Mouse (Mus musculus): ENCODE results near the gene B3galt5. TPM values are rescaled to one million over a fixed set of nuclear protein-coding genes. Genes with fewer than 3 reads are reported as not detected.
A peak's percentile ranks its signal among the peaks of the same experiment; 100 is the strongest.
"Not testable (repeated sequence)": the region's sequence is repeated elsewhere in the genome, so short reads cannot be mapped to it uniquely, and the experiment has no call there.

The B3galt5 gene
- polyA plus RNA-seq, 1 experiment: 15.3 TPM

DNA sequence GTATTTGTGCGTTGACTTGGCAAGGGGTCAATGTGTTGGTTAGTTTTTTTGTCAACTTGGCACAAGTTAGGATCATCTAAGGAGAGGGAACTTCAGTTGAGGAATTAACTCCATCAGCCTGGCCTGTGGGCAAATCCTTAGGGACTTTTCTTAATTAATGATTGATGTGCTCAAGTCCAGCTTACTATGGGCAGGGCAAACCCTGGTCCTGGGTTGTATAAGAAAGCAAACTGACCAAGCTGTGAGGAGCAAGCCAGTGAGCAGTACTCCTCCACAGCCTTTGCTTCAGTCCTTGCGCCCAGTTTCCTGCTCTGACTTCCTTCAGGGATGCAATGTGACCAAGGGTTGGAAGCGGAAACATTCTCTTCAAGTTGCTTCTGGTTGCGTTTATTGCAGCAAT, 87.6 kb downstream of the B3galt5 start:
- Histone ChIP-seq H3K27ac (ENCODE audit: insufficient read depth, low read length) (no peak overlapping the region), H3K4me3 (ENCODE audit: insufficient read depth, low read length) (no peak overlapping the region), H3K4me1 (ENCODE audit: control insufficient read depth, insufficient read depth, low read length) (no peaks in the 10 kb centered on the region; the same call in 1 of the 2 replicates)
- TF ChIP-seq POLR2A (IDR thresholded peaks at IDR 0.05; ENCODE audit: extremely low read depth, insufficient read depth, low read length): no peak
- TF ChIP-seq CTCF (IDR thresholded peaks at IDR 0.05; ENCODE audit: extremely low read depth, insufficient read depth, low read length): no peak

DNA sequence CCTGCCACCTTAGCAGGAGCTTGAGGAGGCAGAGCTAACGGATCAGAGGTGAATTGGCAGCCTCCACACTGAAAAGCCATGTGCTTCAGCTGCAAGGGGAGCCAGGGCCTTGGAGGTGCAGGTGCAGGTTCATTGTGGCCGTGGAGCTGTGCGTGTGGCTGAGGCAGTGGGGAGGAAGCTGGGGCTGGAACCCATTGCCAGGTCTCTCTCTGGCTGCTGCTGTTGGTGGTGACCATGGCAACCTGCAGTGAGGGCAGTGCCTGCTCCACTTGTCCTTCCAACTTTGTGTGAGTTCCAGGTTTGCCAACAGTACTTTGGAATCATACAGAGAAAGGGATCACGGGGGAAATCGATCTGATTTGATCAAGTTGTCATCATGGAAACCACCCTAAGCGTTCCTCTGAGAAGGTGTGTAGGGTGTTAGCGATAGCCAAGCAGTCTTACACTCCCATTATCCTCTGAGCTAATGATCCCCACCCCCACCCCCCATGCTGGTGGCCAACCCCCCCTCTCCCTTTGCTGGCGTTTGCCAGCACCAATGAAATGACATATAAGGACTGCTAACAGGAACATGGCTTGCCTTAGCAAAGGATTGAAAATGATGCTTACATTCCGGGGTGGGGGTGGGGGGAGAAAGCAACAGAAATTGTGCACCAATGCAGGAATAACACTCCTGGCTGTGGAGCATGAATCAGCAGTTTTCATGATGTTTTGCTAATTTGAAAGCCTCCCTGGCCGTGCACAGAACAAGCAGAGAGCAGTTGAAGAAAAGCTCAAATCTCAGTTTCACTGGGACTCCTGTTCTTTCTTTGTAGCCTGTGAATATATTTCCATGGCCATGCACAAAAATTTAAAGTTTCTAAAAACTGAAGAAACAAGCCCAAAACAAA, 90.8 kb downstream of the B3galt5 start:
- Histone ChIP-seq H3K27ac (ENCODE audit: insufficient read depth, low read length) (no peak overlapping the region), H3K4me1 (ENCODE audit: control insufficient read depth, insufficient read depth, low read length) (no peaks in the 10 kb centered on the region; the same call in 1 of the 2 replicates), H3K4me3 (ENCODE audit: insufficient read depth, low read length) (no peak overlapping the region)
- TF ChIP-seq CTCF (IDR thresholded peaks at IDR 0.05; ENCODE audit: extremely low read depth, insufficient read depth, low read length) (no peak), POLR2A (IDR thresholded peaks at IDR 0.05; ENCODE audit: extremely low read depth, insufficient read depth, low read length) (no peak)

DNA sequence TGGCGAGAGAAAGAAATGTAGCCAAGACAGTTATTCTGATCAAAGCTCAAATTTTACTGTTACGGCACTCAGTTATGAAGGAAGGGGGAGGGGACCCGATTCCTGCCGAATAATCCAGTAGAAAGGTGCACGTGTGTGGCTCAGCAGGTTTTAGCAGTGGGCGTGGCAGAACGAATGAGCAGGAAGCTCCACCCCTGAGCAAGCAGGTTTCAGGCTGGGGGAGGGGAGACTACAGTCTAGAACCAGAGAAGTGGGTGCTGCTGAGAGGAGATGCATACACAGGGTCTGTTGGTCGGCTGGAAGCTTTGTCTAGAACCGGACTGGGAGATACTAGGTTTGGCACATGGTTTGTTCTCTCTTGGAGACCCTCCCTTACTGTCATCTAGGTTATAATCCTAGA, 91.7 kb downstream of the B3galt5 start:
- not testable (repeated sequence) for H3K4me3 ChIP-seq (ENCODE audit: insufficient read depth, low read length); H3K4me1 ChIP-seq (ENCODE audit: control insufficient read depth, insufficient read depth, low read length); H3K27ac ChIP-seq (ENCODE audit: insufficient read depth, low read length)

DNA sequence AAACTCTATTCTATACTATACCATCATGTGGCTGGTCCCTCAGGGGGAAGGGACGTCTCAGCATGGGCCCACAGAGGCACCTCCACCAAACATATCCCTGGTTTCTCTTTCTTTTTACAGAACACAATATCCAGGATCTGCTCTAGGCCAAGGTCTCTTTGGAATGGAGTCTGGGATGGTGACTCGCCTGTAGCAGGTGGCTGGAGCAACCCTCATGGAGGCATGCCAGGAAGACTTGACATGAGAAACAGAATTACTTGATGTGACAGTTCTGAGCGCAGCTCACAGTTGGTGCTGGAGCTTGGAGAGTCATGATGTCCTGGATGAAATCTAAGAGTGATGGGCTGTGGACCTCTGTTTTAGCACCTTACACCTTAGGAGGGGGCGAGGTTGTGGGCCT, 104.0 kb downstream of the B3galt5 start:
- H3K4me3 ChIP-seq (ENCODE audit: insufficient read depth, low read length): no peak overlapping the region
- no peak overlapping the region for H3K27ac ChIP-seq (ENCODE audit: insufficient read depth, low read length)
- no peaks in the 10 kb centered on the region for H3K4me1 ChIP-seq (ENCODE audit: control insufficient read depth, insufficient read depth, low read length)
- TF ChIP-seq POLR2A (IDR thresholded peaks at IDR 0.05; ENCODE audit: extremely low read depth, insufficient read depth, low read length) (no peak), CTCF (IDR thresholded peaks at IDR 0.05; ENCODE audit: extremely low read depth, insufficient read depth, low read length) (no peak)

DNA sequence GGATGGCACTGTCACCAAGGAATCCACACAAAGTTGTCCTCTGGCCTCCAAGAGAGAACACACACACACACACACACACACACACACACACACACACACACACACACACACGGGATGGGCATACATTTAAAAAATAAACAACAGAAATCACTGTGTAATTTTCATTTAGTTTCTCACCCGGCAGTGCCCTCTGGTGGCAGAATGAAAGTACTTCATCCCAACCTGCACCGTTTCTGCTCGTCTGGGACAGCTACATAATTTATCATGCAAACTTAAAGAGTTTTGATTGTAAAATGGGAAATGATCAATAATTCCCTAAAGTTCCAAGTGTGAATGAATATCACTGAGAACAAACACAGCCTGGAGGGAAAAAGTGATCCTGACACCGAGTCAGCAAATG, 105.7 kb downstream of the B3galt5 start:
- H3K4me3 ChIP-seq (ENCODE audit: insufficient read depth, low read length): no peak overlapping the region
- TF ChIP-seq POLR2A (IDR thresholded peaks at IDR 0.05; ENCODE audit: extremely low read depth, insufficient read depth, low read length) (no peak), CTCF (IDR thresholded peaks at IDR 0.05; ENCODE audit: extremely low read depth, insufficient read depth, low read length) (peak; percentile 70)

DNA sequence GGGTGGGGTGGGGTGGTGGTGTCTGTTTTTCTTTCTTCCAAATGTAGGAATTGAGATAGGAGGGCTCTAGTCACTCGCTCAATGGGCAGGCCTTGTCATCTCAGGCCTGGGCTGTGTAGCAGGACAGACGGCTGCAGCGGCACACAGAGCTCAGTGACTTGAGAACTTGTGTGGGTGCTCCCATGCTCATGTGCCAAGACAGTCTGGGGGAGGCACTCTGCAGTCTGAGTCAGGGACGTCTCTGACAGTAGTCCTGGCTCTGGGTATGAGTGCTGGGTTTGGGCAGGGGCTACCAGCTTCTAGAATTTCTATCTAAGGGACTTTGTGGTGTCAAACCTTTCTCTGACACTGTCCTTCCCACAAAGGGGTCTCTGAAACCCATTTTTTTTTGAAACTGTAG, 106.3 kb downstream of the B3galt5 start:
- Histone ChIP-seq H3K4me1 (ENCODE audit: control insufficient read depth, insufficient read depth, low read length) (no peaks in the 10 kb centered on the region), H3K4me3 (ENCODE audit: insufficient read depth, low read length) (no peak overlapping the region), H3K27ac (ENCODE audit: insufficient read depth, low read length) (no peak overlapping the region)
- no peak for TF ChIP-seq CTCF (IDR thresholded peaks at IDR 0.05; ENCODE audit: extremely low read depth, insufficient read depth, low read length)
- TF ChIP-seq POLR2A (IDR thresholded peaks at IDR 0.05; ENCODE audit: extremely low read depth, insufficient read depth, low read length): no peak

More for the DNA sequence above, 105.7 kb downstream of the B3galt5 start:
- no peak overlapping the region for H3K27ac ChIP-seq (ENCODE audit: insufficient read depth, low read length)
- H3K4me1 ChIP-seq (ENCODE audit: control insufficient read depth, insufficient read depth, low read length): no peaks in the 10 kb centered on the region

DNA sequence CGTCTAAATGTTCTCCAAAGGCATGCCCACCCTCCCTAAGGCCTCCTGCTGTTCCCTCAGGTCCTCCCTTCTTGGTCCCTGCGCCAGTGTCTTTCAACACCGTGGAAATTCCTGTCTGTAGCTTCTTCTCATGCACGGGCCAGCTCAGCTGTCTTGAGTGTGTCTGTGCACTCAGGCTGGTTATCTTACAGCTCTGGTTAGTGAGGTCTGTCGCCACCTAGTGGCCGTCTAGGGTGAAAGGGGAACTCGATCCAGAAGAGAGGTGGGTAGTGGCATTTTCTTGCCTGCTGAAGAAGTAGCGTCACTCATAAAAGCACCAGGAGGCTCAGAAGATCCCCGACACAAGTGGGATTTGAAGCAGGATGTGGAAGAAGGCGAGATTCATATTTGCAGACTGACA, 109.5 kb downstream of the B3galt5 start:
- H3K27ac ChIP-seq (ENCODE audit: insufficient read depth, low read length): no peak overlapping the region
- no peak for TF ChIP-seq POLR2A (IDR thresholded peaks at IDR 0.05; ENCODE audit: extremely low read depth, insufficient read depth, low read length)
- TF ChIP-seq CTCF (IDR thresholded peaks at IDR 0.05; ENCODE audit: extremely low read depth, insufficient read depth, low read length): peak; percentile 97

DNA sequence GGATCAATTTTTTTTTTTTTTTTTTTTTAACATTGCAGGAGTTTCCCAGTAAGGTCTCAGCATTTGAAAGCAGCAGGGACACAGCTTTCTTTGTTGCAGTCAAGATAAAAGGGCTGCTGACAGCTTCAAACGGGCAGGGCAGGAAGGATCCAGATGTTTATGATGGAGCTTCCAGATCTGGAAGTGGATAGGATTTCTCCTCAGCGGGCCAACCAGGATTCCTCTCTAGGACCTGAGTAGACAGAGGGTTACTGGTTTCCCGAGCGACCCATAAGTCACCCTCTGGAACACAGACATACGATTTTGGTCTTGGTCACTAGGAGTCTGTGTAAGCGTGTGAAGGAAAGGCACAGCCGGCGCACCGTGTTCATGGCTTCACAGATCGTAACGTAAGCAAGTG, 112.5 kb downstream of the B3galt5 start:
- Histone ChIP-seq H3K4me1 (ENCODE audit: control insufficient read depth, insufficient read depth, low read length) (no peaks in the 10 kb centered on the region), H3K27ac (ENCODE audit: insufficient read depth, low read length) (no peak overlapping the region), H3K4me3 (ENCODE audit: insufficient read depth, low read length) (no peak overlapping the region)
- TF ChIP-seq CTCF (IDR thresholded peaks at IDR 0.05; ENCODE audit: extremely low read depth, insufficient read depth, low read length) (no peak), POLR2A (IDR thresholded peaks at IDR 0.05; ENCODE audit: extremely low read depth, insufficient read depth, low read length) (no peak)

More for the DNA sequence above, 109.5 kb downstream of the B3galt5 start:
- H3K4me3 ChIP-seq (ENCODE audit: insufficient read depth, low read length): no peak overlapping the region
- H3K4me1 ChIP-seq (ENCODE audit: control insufficient read depth, insufficient read depth, low read length): no peaks in the 10 kb centered on the region

DNA sequence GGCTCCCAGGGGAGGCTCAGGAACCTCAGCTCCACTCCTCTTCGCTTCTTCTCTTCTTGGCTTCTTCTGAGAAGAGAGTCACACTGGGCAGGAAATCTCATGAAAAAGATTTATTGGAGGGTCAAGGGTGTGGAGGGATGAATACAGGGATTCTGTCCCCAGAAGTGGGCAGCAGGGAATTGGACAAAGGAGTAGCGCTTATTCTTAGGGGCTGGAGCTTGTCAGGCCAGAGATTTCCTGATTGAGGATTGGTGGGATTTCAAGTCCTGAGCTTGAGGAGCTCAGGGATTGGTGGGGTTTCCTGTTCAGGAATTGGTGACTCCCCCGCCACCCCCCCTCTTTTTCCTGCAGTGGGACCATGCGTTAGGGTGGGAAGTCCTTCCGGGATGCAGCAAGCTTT, 113.2 kb downstream of the B3galt5 start:
- TF ChIP-seq POLR2A (IDR thresholded peaks at IDR 0.05; ENCODE audit: extremely low read depth, insufficient read depth, low read length) (no peak), CTCF (IDR thresholded peaks at IDR 0.05; ENCODE audit: extremely low read depth, insufficient read depth, low read length) (no peak)
- Histone ChIP-seq H3K4me1 (ENCODE audit: control insufficient read depth, insufficient read depth, low read length) (no peaks in the 10 kb centered on the region), H3K4me3 (ENCODE audit: insufficient read depth, low read length) (no peak overlapping the region), H3K27ac (ENCODE audit: insufficient read depth, low read length) (no peak overlapping the region)

DNA sequence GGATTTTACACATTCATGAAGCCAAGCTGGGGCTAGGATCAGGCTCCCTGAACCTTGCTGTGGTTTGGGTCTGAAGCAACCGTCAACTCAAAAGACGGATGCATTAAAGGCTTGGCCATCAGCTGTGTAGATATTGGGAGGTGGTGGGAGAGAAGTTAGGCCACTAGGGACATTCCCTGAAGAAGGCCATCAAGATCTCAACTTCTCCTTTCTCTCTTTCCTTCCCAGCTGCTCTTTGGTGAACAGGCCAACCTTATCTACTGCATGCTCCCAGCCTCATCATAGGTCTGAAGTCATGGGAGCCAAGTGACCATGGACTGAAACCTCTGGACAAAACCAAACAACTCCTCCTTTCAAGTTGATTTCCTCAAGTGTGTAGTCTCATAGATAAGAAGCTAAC, 115.9 kb downstream of the B3galt5 start:
- Histone ChIP-seq H3K4me1 (ENCODE audit: control insufficient read depth, insufficient read depth, low read length) (no peaks in the 10 kb centered on the region), H3K27ac (ENCODE audit: insufficient read depth, low read length) (no peak overlapping the region), H3K4me3 (ENCODE audit: insufficient read depth, low read length) (no peak overlapping the region)
- TF ChIP-seq CTCF (IDR thresholded peaks at IDR 0.05; ENCODE audit: extremely low read depth, insufficient read depth, low read length): no peak
- no peak for TF ChIP-seq POLR2A (IDR thresholded peaks at IDR 0.05; ENCODE audit: extremely low read depth, insufficient read depth, low read length)
